Mouse (Mus musculus): ENCODE results near the gene Arl10. TPM values are rescaled to one million over a fixed set of nuclear protein-coding genes. Genes with fewer than 3 reads are reported as not detected.

The Arl10 gene
- 10 to 100 TPM; 35.9 to 38.7 TPM for total RNA-seq (2021)
- long read RNA-seq, transcript Arl10-201 (4 exons, 1,046 nt) = major isoform, 17 of 18 reads
- long read RNA-seq, partial matches to known transcripts = 0 of 18 reads
- long read RNA-seq, other reads (novel, unspliced or antisense) = 1 of 18 reads

DNA sequence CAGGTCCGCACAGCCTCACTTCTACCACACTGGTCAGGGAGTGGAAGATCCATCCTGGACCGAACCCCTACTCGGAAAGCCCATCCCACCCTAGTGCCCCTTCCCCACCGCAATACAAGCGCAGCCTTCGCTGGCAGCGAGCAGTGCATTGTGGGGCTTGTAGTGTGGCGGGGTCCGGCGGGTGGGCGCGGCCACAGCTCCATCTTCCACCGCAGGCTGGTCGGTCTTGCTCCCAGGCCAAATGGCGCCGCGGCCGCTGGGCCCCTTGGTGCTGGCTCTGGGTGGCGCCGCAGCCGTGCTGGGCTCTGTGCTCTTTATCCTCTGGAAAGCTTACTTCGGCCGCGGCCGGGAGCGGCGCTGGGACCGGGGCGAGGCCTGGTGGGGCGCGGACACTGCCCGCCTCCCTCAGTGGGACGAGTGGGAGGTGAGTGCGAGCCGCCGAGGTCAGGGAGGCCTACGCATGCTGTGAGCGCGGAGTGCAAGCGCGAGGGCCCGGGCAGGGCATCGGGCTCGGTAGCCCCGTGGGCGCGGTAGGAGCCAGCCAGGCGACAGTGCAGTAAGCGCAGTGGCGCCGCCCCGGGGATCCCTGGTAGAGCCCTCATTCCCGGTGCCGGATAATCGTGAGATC is at the start of gene Arl10:
TSS of gene Arl10 (plus strand) at position 162 of the 628 bp plus-strand sequence.
- peak; percentile 61 to 74 for DNase-seq (ENCODE audit: low spot score in 2 of 2)

DNA sequence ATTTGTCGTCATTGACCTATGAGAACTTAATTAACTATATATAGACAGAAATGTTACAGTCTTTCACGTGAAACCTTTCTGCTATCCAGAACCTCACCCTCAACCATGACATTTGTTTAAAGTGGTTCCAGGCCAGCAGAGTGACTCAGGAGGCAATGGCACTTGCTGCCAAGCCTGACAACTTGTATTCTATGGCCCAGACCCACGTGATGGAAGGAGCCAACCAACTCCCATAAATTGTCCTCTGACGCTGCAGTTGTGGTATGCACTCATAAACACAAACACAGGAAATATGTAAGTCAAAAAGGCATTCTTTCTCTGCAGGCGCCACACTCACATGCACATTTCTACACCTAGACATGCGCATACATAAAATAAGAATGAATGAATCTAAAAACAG is 47.7 kb upstream of the Arl10 start:
- no peak for DNase-seq (ENCODE audit: low spot score in 2 of 2)

DNA sequence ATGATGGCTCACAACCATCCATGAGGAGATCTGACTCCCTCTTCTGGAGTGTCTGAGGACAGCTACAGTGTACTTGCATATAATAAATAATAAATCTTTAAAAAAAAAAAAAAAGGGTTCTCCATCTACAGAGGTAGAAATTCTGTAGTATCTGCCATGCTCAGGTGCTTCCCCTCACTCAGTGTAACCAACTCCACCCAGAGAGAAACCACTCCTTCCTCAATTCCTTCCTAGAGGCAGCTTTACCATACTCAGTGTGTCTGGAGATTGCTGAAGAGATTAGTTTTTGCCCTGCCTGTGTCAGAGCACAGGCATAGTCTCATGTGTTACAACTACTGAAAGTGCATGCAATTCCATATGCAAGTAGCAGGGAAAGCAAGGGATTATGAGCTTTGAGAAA is 42.7 kb upstream of the Arl10 start:
- DNase-seq (ENCODE audit: low spot score in 2 of 2) = no peak

DNA sequence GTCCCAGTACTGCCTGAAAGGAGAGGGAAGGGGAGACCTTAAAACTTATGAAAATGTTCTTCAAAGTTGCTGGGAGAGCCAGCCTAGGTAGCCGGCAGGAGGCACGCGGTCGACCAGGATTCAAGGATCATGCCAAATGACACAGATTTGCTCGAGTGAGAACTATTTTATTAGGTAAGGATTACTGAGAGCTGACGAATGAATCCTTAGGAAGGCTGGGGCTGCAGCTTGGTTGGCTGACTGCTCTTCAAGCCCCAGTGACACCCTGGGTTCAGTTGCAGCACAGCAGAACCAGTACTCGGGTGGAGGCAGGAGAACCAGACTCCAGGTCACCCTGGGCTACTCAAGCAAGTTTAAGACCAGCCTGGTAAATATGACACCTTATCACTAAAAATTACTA is 26.8 kb upstream of the Arl10 start:
- no peak for DNase-seq (ENCODE audit: low spot score in 2 of 2)

DNA sequence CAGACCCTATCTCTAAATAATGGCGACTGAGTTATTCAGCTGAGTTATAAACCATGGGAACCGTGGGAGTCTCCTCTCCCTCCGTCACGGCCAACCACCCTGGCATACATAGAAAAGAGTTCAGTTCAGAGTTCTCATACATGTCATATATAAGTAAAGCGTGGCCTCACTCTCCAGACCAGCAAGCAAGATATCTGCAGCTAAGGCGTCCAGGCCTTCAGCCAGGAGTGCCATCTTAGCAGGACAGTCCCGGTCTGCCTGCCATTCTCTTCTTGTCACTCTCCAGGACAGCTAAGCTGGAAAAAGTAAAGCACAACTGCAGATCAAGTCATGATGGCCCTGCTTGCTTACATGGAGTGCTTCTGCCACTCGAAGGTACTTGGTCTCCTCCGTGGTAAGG is 18.6 kb upstream of the Arl10 start:
- DNase-seq (ENCODE audit: low spot score in 2 of 2) = no peak

DNA sequence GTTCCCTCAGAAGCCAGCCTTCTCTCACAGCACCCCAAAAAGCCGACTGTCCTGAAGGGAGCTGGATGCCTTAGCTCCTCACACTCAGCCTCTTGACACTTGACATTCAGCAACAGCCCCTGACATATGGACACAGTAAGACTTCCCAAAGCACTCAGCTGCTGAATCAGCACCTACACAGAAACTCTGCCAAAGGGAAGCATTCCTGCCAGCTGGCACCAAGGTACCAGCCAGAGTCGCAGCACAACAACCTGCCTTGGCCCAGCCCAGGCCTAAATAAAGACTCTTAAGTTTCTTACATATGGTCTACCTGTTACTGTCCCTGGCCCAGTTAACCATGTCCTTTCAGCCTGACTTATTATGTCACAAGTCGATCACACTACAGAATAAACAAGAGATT is 18.0 kb upstream of the Arl10 start:
- DNase-seq (ENCODE audit: low spot score in 2 of 2) = peak in 1 of 2 experiments; percentile 49

DNA sequence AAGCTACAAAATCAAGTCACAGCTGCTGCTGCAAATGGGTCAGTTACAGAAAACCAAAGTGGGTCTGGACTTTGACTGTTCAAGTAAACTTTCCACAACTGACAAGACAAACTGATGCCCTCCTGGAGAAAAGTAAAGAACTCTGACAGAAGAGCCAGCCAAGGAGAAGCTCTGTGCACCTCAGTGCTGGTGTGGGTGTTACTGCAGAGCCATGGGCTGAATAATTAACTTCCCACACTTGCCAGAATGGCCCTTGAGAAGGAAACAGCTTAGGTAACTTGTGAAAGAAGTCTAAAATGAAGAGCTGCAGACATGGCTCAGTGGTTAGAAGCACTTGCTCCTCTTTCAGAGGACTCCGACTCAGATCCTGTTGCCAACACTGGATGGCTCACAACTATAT is 17.2 kb upstream of the Arl10 start:
- no peak for DNase-seq (ENCODE audit: low spot score in 2 of 2)

DNA sequence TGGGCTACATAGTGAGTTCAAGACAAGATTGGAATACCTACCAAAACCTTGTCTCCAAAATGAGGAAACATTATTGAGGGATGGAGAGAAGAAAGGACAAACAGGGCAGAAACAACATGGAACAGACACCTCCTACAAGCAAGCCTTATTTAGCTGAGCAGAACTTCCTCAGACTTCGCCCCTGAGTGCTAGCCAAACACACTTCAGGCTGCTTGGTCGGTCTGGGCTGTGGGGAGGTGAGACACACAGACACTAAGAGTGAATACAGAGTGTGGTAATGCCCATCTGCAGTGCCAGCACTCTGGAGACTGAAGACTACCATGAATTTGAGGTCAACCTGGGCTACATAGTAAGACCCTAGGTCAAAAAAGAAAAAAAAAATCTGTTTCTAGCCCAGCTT is 15.2 kb upstream of the Arl10 start:
- DNase-seq (ENCODE audit: low spot score in 2 of 2) = no peak

DNA sequence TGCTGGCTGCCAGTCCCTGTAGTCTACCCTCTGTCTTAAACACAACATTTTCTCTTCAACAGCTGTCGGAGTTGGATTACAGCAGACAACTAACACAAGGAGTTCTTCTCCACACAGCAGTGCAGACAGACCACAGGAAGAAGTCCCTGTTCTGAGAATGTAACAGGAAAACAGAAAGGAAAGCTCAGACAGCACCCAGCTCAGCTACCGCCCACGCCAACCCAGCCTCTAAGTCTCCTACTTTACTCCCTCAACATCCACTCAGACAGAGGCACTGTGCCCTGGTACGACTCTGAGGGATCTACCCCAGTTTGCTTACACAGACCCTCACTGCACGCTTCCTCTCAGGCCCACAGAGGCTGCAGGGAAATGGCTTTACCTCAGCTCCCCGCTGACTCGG is 14.2 kb upstream of the Arl10 start:
- peak in 1 of 2 experiments; percentile 53 for DNase-seq (ENCODE audit: low spot score in 2 of 2)

DNA sequence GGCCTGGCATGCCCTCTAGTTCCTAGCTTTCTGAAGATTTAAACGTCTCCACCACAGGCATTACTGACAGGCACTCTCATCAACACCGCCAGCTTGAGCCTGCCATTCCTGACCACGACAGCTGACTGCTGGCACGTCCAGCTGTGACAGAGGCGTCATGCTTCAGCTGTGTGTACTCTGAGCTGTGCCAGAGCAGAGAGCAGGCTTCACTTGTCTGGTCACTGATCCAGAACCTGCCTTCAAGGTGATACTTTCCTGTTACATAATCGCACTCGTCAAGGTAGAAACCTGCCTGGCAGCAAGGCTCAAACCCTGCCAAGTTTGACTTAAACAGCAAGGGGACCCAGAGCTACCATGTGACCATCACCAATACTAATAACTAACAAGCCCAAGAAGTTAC is 12.3 kb upstream of the Arl10 start:
- no peak for DNase-seq (ENCODE audit: low spot score in 2 of 2)

DNA sequence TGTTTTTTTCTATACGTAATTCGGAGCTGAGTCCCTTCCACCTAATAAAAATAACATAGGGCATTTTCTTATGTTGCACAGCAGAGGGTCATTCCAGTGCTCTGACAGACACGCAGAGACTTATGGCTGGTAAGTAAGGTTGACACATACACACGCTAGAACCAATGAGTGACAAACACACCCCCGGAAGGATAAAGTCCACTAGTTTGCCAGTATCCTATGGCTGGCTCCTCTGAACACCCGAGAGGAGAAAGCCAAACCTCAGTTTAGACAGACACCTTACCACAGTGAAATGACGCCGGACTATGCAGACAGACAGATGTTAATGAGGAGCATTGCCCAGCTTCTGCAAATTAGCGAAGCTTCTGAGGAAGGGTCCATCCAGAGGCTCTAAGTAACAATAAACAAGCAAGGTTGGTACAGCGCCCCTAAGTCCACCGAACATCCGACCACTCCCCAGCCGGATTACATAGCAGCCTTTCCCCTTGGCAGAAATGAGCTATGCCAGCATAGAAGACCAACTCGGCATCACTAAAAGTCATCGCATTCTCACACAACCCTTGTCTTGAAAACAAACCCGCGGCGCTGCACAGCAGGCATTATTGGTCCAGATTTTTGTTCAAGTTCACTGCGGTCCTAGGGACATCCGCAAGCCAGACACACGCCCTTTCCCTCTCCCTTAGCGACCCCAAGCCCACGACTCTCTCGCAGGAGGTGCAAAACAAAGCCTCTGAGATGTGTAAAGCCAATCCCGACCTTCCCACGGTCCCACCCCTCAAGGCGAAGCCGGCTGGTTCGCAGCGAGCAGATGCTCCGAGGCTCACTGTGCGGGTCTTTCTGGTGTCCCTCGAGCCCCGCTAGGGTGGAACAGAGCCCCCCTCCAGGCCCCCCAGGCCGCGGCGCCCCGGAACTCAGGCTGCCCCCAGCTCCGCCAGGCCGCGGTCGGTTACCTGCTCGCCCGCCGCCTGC is 10.3 kb upstream of the Arl10 start:
- DNase-seq (ENCODE audit: low spot score in 2 of 2) = peak in 1 of 2 experiments; percentile 19

DNA sequence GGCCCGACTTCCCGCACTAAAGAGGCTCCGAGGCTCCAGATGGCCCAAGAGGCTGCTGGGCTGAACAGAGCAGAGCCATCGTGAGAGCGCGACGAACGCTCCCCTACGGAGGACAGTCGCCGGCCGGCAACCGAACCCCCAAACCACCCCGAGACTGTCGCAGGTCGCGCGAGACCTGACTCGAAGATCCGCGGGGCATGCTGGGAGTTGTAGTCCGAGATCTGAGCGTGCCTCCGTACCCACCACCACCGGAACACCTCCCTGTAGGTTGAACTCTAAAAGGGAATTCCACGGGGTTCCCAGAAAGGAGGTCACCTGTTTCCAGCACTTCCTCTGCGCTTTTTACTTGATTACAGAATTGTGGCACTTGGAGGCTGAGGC is 9.6 kb upstream of the Arl10 start, which contains the start of gene 4833439L19Rik:
TSS of gene 4833439L19Rik (minus strand) at position 235 of the 381 bp plus-strand sequence.
- DNase-seq (ENCODE audit: low spot score in 2 of 2) = peak; percentile 88 to 96

DNA sequence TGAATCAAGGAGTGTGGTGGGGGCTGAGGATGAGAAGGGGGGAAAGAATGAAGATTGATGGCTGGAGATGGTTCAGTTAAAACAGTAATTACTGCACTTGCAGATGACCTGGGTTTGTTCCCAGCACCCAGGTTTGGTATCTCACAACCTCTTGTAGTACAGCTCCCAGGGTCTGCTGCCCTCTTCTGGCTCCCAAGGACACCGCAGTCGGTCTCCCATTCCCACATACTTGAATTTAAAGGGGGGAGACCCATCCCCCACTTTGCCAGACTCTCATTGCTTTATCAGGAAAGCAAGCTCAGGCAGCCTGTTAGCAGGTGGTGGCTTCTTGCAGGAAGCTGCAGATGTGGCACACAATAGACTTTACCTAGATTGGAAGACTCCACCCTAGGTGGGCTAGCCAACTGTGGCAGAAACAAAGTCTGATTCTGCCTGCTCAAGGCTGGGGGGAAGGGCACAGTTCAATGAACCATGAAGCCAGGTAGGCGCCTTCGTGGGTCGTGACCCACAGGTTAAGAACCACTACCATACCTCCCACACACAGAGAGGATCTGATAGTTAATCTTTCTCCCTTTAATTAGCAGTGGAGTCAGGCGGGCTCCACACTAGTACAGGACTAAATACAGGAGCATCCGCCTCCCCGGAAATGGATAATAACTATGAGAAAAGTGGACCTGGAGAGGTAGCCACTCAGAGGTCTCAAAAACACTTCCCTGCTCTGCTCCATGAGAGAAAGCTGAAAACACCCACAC is 9.0 kb upstream of the Arl10 start:
- DNase-seq (ENCODE audit: low spot score in 2 of 2) = peak in 1 of 2 experiments; percentile 57

DNA sequence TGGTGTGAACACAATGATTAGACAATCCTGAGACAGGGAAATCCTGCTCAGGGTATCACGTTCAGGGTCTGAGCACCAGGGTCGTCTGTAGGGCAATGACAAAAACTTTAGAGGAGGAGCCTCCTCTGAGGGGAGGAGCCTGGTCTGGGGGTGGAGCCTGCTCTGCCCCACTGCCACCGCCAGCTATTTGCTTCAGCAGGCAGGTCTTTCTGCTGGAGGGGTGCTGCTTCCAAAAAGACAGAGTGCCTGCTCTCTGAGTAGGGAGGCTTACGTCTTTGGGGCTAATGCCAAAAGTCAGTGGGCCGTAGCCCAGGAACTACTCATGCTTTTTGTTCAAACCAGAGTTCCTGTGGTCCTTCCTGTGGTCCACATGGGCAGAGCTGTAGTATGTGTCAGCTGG is 6.4 kb upstream of the Arl10 start:
- DNase-seq (ENCODE audit: low spot score in 2 of 2) = no peak

DNA sequence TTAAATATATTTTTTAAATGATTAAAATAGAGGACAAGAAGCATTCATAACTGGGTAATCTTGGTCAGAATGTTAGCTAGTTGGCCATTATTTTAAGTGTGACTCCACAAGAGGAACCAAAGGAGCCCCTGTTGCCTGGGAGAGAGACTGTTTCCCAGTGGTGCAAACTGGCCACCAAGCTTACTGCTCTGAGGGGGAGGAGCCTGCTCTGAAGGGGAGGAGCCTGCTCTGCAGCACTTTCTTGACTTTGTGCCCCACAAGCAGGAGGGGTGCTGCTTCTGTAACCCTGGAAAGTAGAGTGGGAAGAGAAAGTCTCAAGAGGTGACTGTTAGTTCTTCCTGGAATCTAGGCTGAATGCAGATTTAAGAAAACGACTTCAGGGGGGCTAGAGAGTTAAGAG is 5.5 kb upstream of the Arl10 start:
- no peak for DNase-seq (ENCODE audit: low spot score in 2 of 2)

DNA sequence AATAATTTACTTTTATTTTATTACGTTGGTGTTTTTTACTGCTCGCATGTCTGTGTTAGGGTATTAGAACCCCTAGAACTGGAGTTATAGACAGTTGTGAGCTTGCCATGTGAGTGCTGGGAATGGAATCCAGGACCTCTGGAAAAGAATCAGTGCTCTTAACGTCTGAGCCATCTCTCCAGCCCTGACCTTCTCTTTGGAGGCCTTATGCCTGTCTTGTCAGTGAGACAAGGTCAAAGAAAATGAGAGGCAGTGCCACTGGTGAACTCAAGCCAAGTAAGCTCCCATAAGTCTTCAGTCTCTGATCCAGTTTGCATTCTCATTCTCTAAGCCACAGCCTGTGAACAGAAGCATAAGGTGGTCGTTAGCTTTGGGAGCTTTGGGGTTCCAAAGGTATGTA is 4.1 kb upstream of the Arl10 start:
- no peak for DNase-seq (ENCODE audit: low spot score in 2 of 2)

DNA sequence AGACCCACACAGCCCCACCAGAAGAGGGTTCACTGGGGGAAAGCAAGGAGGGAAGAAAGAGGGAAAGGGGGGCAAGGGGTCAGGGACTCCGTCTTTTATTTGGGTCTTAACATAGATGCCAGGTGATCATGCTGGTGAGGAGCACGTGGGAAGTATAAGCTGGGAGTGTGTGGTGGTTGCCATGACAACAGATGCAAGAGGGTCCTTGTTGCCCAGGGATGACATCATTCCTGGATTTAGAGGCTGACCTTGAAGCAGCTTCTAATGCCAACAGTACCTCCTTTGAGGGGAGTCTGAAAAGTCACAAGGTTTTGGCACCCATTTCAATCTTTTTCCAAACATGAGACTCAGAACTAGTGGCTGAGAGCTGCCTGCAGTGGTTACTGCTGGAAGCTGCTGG is 3.2 kb upstream of the Arl10 start:
- DNase-seq (ENCODE audit: low spot score in 2 of 2) = no peak

DNA sequence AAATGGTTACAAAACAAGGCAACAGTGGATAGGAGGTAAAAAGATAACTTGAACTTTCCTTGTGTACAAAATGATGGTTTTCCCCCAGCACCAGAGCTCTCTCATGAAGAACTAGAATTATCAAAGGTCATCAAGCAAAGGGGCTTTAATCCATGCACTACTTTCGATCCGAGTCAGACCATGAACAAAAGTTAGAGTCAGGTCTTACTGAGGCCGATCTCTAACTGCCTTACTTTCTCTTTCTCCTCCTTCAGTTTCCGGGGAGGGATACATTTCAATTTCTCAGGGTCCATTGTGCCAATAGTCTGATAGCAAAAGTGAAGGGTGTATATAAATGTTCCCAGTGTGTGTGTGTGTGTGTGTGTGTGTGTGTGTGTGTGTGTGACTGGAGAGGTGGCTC is 2.2 kb upstream of the Arl10 start:
- no peak for DNase-seq (ENCODE audit: low spot score in 2 of 2)

DNA sequence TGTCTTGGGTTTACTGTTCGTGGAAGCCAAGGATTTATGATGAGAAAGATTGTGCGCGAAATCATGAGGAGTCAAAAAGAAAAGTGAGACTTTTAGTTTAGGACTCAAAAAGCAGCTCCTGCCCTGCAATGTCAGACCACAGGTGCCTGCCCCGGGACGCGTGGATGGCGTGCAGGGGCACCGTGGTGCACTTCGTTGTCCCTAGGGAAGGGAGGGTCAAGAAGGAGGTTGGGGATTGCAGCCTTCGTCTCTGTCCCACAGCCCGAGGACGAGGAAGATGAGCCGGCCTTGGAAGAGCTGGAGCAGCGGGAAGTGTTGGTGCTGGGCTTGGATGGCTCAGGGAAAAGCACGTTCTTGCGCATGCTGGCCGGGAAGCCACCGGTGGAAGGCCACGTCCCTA is 674 bp downstream of the Arl10 start:
- no peak for DNase-seq (ENCODE audit: low spot score in 2 of 2)

DNA sequence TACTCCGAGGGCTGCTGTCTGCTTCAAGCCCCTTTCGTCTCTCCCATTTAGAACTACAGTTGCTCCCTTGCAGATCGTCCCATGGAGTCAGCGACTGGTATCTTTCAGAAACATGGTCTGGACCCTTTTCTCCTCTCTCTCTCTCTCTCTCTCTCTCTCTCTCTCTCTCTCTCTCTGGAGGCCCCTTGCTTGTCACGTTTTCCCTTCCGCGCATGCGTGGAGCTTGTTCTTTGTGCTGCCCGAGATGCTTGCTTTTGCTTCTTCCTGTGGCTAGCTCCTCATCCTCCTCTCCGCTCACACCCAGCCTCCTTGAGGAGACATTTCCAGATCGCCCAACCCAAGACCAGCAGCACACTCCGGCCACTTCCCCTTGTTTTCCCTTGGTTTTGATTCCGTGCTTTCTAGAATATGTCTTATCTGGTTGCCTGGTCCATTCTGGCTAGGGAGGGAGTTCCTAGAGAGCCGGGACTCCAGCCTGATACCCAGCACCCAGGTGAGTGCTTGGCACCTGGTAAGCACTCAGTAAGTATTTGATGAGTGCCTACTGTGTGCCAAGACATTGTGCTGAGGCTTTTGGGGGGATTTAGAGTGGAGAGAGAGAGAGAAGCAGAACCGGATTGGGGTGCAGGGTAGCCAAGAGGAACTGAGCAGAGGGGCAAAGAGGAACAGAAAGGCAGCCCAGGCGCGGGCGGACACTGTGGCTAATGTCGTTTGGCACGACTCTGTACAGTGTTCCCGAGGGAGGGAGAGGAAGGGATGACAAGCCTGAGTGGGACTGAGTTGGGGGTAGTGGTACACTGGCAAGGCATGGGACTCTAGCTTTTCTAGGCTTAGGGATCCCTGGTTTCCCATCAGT is 3.1 kb downstream of the Arl10 start:
- DNase-seq (ENCODE audit: low spot score in 2 of 2) = no peak

DNA sequence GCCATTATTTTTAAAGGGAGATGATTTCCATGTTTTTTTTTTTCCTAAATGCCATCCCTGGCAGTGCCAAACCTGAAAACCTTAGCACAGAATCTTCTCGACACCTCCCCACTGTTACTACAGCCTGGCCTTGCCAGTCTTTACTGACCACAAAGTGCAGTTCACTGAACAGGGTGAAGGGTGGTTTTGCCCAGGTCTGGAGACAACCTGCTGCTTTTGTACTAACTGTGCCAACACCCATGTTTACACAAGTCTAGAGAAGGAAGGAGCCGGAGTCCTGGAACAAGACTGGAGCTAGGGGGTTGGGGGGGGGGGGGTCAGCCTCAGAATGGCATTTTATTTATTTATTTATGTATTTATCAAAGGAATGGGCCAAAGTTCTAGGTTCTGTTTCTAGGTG is 6.6 kb downstream of the Arl10 start:
- no peak for DNase-seq (ENCODE audit: low spot score in 2 of 2)

All from layer of hippocampus, adult 18-20 months (tissue).